Mouse (Mus musculus) neural tube, embryonic 13.5 days (tissue): Measurements from ENCODE around the gene Gm13278. TPM values are rescaled to one million over a fixed set of nuclear protein-coding genes. Genes with fewer than 3 reads are reported as not detected.
A peak's percentile ranks its signal among the peaks of the same experiment; 100 is the strongest.
"Not testable (repeated sequence)": the region's sequence is repeated elsewhere in the genome, so short reads cannot be mapped to it uniquely, and the experiment has no call there.

ENCODE experiments used
- ATAC-seq: fragments of 200-750 bp; cut with Nextera tagmentation; 2 replicates; pipeline ENCODE4 v1.8.0; 2017; ENCODE audit warnings: low read depth, mild to moderate bottlenecking, moderate TSS enrichment, moderate library complexity
- H3K27ac ChIP-seq: fragments of 300-500 bp; sonication (generic); replicated peaks from 2 replicates; pipeline ENCODE4 v1.5.1; 2015; ENCODE audit warnings: moderate library complexity, mild to moderate bottlenecking, inconsistent platforms
- H3K27me3 ChIP-seq: fragments of 300-500 bp; sonication (generic); 2 replicates; pipeline ENCODE4 v1.6.1; 2015; ENCODE audit warnings: mild to moderate bottlenecking, inconsistent platforms
- H3K36me3 ChIP-seq: fragments of 300-500 bp; sonication (generic); 2 replicates; pipeline ENCODE4 v1.6.1; 2015; ENCODE audit warnings: mild to moderate bottlenecking, inconsistent platforms
- H3K4me1 ChIP-seq: fragments of 300-500 bp; sonication (generic); replicated peaks from 2 replicates; pipeline ENCODE4 v1.6.1; 2015; ENCODE audit warnings: inconsistent platforms
- H3K4me2 ChIP-seq: fragments of 300-500 bp; sonication (generic); 2 replicates; pipeline ENCODE4 v1.6.1; 2015; ENCODE audit warnings: inconsistent platforms, mild to moderate bottlenecking, moderate library complexity
- H3K4me3 ChIP-seq: fragments of 300-500 bp; sonication (generic); 2 replicates; pipeline ENCODE4 v1.5.1; 2015; ENCODE audit warnings: mild to moderate bottlenecking, inconsistent platforms
- H3K9ac ChIP-seq: fragments of 300-500 bp; sonication (generic); 2 replicates; pipeline ENCODE4 v1.6.1; 2015; ENCODE audit warnings: moderate library complexity, mild to moderate bottlenecking, inconsistent platforms
- H3K9me3 ChIP-seq: fragments of 300-500 bp; sonication (generic); 2 replicates; pipeline ENCODE4 v1.6.1; 2016; ENCODE audit warnings: inconsistent platforms
- WGBS: fragments of 180-500 bp; shearing (Covaris S2); methylation state at CpG from one replicate; pipeline ENCODE4 v1.1.7; 2015; 5-methylcytosine and 5-hydroxymethylcytosine counted together
- polyA plus RNA-seq: library from polyadenylated mRNA; unstranded; fragments of >200 nt; fragmentation: Nextera tagmentation; extraction: Ambion mirVana; gene quantifications from 2 replicates; pipeline ENCODE4 v1.2.1, GENCODE M21; 2015

Gene Gm13278
- polyA plus RNA-seq: not detected in 2 replicates

GRCm38 (mm10) chr4:88791250-88791649 lies at the start of gene Gm13278:
Gm13278 (plus strand) TSS chr4:88791550.
- H3K4me2 ChIP-seq, ATAC-seq, H3K4me1 ChIP-seq, H3K27ac ChIP-seq, H3K36me3 ChIP-seq, H3K9ac ChIP-seq, H3K27me3 ChIP-seq, H3K9me3 ChIP-seq, H3K4me3 ChIP-seq: not testable (repeated sequence)
- no CpG with 5 or more reads among the region's 28 CpGs for WGBS

GRCm38 (mm10) chr4:88742771-88743371 lies 48.5 kb upstream of the Gm13278 start:
- WGBS: 86% methylated on average over 7 of the region's 7 CpGs
- Histone ChIP-seq H3K27me3 (no peaks in the 10 kb centered on the region), H3K9ac (no peak overlapping the region), H3K4me3 (no peak overlapping the region), H3K9me3 (no peaks in the 10 kb centered on the region), H3K4me2 (no peak overlapping the region), H3K4me1 (peaks cover 9% of the 10 kb centered on the region), H3K36me3 (no peaks in the 10 kb centered on the region), H3K27ac (no peak overlapping the region)
- no peak for ATAC-seq

DNA sequence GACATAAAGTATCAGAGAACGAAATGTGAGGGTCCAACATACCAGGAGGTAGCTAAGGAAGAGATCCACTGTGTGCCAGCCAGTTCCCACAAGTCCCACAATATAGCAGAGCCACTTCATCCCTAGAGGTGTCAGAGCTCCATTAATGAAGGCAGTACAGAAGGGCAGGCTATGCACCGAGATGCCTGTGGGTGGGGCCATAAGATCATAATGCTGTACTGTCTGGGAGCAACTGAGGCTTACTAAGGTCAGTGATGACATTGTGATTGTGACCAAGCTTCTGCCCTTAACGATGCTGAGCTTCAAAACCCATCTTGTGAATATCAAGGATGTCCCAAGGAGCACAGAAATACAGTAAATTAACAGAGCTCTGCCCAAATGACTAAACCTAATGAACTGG lies 47.1 kb upstream of the Gm13278 start:
- Histone ChIP-seq H3K36me3 (no peaks in the 10 kb centered on the region), H3K4me3 (no peak overlapping the region), H3K4me2 (no peak overlapping the region), H3K9me3 (no peaks in the 10 kb centered on the region), H3K4me1 (peaks cover 9% of the 10 kb centered on the region), H3K9ac (no peak overlapping the region), H3K27me3 (no peaks in the 10 kb centered on the region), H3K27ac (no peak overlapping the region)
- ATAC-seq: no peak
- 65% methylated on average over 3 of the region's 3 CpGs for WGBS

GRCm38 (mm10) chr4:88749926-88750325 lies 41.4 kb upstream of the Gm13278 start:
- ATAC-seq: no peak
- no peak overlapping the region for H3K4me3 ChIP-seq
- peaks cover 9% of the 10 kb centered on the region for H3K4me1 ChIP-seq
- no peaks in the 10 kb centered on the region for H3K27me3 ChIP-seq
- no peak overlapping the region for H3K4me2 ChIP-seq
- no peaks in the 10 kb centered on the region for H3K36me3 ChIP-seq
- whole genome bisulfite sequencing: 66% methylated on average over 6 of the region's 6 CpGs
- H3K27ac ChIP-seq: no peak overlapping the region
- no peak overlapping the region for H3K9ac ChIP-seq
- H3K9me3 ChIP-seq: no peaks in the 10 kb centered on the region

DNA sequence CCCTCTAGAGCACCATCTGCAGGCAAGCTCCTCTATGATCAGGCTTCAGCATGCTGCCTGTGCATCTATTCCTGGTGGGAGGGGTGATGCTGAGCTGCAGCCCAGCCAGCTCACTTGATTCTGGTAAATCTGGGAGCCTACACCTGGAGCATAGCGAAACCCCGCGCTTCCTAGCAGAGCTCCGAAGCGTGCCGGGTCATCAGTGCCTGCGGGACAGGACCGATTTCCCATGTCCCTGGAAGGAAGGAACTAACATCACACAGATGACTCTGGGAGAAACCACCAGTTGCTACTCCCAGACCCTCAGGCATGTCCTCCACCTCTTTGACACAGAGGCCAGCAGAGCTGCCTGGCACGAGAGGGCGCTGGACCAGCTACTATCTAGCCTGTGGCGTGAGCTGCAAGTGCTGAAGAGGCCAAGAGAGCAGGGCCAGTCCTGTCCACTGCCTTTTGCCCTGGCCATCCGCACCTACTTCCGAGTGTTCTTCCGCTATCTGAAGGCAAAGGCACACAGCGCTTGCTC lies 36.5 kb upstream of the Gm13278 start, which contains the start of gene Gm13271:
Gene Gm13271, plus strand, starts transcription at position 51 of the 523 bp plus-strand sequence.
- not testable (repeated sequence) for H3K4me1 ChIP-seq, H3K9ac ChIP-seq, H3K9me3 ChIP-seq, H3K27ac ChIP-seq, ATAC-seq, H3K36me3 ChIP-seq, H3K27me3 ChIP-seq, H3K4me2 ChIP-seq, H3K4me3 ChIP-seq
- 80% methylated on average over 15 of the region's 15 CpGs for WGBS

DNA sequence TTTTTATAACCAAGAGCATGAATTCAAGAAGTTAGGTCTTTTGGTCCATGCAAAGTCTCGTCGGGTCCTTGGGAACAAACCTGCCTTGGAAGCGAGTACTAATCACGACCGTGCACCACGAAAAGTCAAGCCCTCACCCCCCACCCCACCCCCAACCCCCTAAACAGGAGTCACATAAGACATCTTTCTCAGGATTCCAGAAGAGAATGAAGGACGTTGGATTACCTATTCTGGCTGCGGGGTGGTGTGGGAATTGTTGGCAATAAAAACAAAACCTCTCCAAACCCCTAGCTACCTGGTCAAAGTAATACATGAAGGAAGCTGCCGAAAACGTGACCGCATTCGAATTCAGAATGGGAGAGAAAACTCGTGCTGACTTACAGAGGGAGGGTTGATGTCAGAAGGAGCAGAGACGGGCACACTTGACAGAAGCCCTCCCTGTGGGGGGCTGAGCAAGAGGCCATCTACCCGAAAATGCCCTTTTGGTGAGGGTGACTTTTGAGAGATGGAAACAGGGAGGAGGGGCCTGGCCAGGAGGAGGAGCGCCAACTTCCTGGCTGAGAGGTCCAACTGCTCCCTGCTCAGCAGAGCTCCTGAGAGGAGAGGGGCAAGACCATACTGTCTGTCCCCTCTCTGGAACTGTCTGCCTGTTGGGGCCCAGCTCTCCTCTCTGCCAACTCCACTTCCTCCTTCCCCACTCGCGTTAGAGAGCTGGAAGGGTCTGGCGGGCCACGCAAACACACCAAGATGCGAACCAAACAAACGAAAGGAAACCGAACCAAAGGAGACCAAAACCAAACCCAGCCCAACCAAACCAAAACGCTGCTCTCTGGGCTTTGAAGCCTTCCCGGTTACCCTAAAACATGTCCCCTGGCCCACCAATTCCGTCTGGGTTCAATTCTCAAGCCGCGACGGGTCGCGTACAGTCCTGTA lies 34.5 kb upstream of the Gm13278 start:
- WGBS: 13% methylated on average over 28 of the region's 31 CpGs
- not testable (repeated sequence) for H3K4me1 ChIP-seq
- ATAC-seq: 0 out of 2 replicates have a peak, but pooled peaks have one; percentile 27

GRCm38 (mm10) chr4:88757628-88758031 lies 33.7 kb upstream of the Gm13278 start:
- peak overlapping the region; percentile 79 for H3K27ac ChIP-seq
- H3K4me3 ChIP-seq: peak overlapping the region; percentile 46
- H3K4me1 ChIP-seq, H3K36me3 ChIP-seq, H3K9me3 ChIP-seq, H3K27me3 ChIP-seq: not testable (repeated sequence)
- H3K4me2 ChIP-seq: peak overlapping the region; percentile 72
- peak; percentile 100 for ATAC-seq
- peak overlapping the region; percentile 68 for H3K9ac ChIP-seq
- under 1% methylated on average over 16 of the region's 21 CpGs for WGBS

More for the DNA sequence above, 34.5 kb upstream of the Gm13278 start:
- H3K27me3 ChIP-seq, H3K9me3 ChIP-seq, H3K36me3 ChIP-seq: not testable (repeated sequence)
- peak overlapping the region; percentile 46 for H3K4me3 ChIP-seq
- peak overlapping the region; percentile 79 for H3K27ac ChIP-seq
- peak overlapping the region; percentile 72 for H3K4me2 ChIP-seq
- peak overlapping the region; percentile 68 for H3K9ac ChIP-seq

- H3K27me3 ChIP-seq, H3K9ac ChIP-seq, ATAC-seq, H3K9me3 ChIP-seq, H3K4me2 ChIP-seq, H3K4me3 ChIP-seq, H3K4me1 ChIP-seq, H3K27ac ChIP-seq, H3K36me3 ChIP-seq: not testable (repeated sequence)
- 83% methylated on average over 9 of the region's 9 CpGs for WGBS
Observed at GRCm38 (mm10) chr4:88758751-88759150, 32.6 kb upstream of the Gm13278 start.

DNA sequence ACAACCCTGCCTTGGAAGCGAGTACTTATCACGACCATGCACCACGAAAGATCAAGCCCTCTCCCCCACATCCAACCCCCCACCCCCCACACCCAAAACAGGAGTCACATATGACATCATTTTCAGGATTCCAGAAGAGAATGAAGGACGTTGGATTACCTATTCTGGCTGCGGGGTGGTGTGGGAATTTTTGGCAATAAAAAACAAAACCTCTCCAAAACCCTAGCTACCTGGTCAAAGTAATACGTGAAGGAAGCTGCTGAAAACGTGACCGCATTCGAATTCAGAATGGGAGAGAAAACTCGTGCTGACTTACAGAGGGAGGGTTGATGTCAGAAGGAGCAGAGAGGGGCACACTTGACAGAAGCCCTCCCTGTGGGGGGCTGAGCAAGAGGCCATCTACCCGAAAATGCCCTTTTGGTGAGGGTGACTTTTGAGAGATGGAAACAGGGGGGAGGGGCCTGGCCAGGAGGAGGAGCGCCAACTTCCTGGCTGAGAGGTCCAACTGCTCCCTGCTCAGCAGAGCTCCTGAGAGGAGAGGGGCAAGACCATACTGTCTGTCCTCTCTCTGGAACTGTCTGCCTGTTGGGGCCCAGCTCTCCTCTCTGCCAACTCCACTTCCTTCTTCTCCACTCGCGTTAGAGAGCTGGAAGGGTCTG lies 31.6 kb upstream of the Gm13278 start, which contains the start of gene Gm13283:
Gene Gm13283, plus strand, starts transcription at position 510 of the 659 bp plus-strand sequence.
- H3K27me3 ChIP-seq, H3K27ac ChIP-seq: not testable (repeated sequence)
- 37% methylated on average over 11 of the region's 14 CpGs for WGBS

GRCm38 (mm10) chr4:88760431-88760830 lies 30.9 kb upstream of the Gm13278 start:
- H3K4me1 ChIP-seq, H3K27me3 ChIP-seq, H3K9ac ChIP-seq, H3K9me3 ChIP-seq, ATAC-seq, H3K36me3 ChIP-seq, H3K27ac ChIP-seq: not testable (repeated sequence)
- 3% methylated on average over 20 of the region's 28 CpGs for whole genome bisulfite sequencing
- Histone ChIP-seq H3K4me3 (peak overlapping the region; percentile 33), H3K4me2 (peak overlapping the region; percentile 54)

More for the DNA sequence above, 31.6 kb upstream of the Gm13278 start, which contains the start of gene Gm13283:
- not testable (repeated sequence) for ATAC-seq, H3K4me1 ChIP-seq, H3K9me3 ChIP-seq, H3K9ac ChIP-seq, H3K36me3 ChIP-seq
- peak within 1 kb of the TSS; percentile 33 for H3K4me3 ChIP-seq
- H3K4me2 ChIP-seq: peak within 1 kb of the TSS; percentile 54

DNA sequence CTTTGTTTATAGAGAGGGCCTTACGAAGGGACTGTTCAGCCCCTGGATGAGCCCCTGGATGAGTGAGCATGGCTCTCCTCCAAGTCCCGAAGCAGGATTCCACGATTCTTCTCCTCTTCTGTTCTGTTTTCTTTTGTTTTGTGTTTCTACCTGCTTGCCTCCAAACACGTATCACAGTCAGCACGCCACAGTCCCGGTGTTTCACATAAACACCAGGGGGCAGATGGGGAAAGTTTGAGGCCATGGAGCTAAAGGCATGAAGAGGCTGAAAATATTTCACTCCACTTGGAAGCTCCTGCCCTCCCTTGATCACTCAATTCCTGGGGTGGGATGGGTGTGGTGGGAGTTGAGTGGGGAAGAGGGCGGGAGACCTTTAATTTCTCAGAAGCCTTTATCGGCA lies 29.6 kb upstream of the Gm13278 start:
- H3K9ac ChIP-seq, H3K36me3 ChIP-seq, H3K4me3 ChIP-seq, H3K4me2 ChIP-seq, H3K9me3 ChIP-seq, H3K27me3 ChIP-seq, H3K27ac ChIP-seq, ATAC-seq, H3K4me1 ChIP-seq: not testable (repeated sequence)
- WGBS: 75% methylated on average over 6 of the region's 8 CpGs

- H3K9me3 ChIP-seq, H3K4me1 ChIP-seq, H3K36me3 ChIP-seq, H3K9ac ChIP-seq, ATAC-seq, H3K27ac ChIP-seq, H3K27me3 ChIP-seq, H3K4me2 ChIP-seq, H3K4me3 ChIP-seq: not testable (repeated sequence)
- WGBS: 64% methylated on average over 9 of the region's 9 CpGs
Observed at GRCm38 (mm10) chr4:88762341-88762740, 29.0 kb upstream of the Gm13278 start.
